Mouse (Mus musculus): ENCODE data around the gene Baz1b.

- TF ChIP-seq CTCF (IDR thresholded peaks at IDR 0.05; ENCODE audit: control insufficient read depth, insufficient read depth, insufficient read length) (no peak), CEBPB (IDR thresholded peaks at IDR 0.05; ENCODE audit: low read depth) (no peak), USF1 (IDR thresholded peaks at IDR 0.05; ENCODE audit: low read depth) (no peak), FOSL1 (IDR thresholded peaks at IDR 0.05; ENCODE audit: insufficient read depth, low read length, poor library complexity, severe bottlenecking) (no peak)
Measured at GRCm38 (mm10) chr5:135168063-135169062, 18.7 kb upstream of the Baz1b start, which contains the start of gene Bcl7b.

Measured in C2C12 (cell line).